Mouse (Mus musculus): ENCODE measurements around the gene Synj2bp. TPM values are rescaled to one million over a fixed set of nuclear protein-coding genes. Genes with fewer than 3 reads are reported as not detected.
"Not testable (repeated sequence)": the region's sequence is repeated elsewhere in the genome, so short reads cannot be mapped to it uniquely, and the experiment has no call there.

Synj2bp gene
- 28.6 and 29.7 TPM in 2 replicates for polyA plus RNA-seq (2014; fragmentation: Nextera tagmentation; extraction: Ambion mirVana)

DNA sequence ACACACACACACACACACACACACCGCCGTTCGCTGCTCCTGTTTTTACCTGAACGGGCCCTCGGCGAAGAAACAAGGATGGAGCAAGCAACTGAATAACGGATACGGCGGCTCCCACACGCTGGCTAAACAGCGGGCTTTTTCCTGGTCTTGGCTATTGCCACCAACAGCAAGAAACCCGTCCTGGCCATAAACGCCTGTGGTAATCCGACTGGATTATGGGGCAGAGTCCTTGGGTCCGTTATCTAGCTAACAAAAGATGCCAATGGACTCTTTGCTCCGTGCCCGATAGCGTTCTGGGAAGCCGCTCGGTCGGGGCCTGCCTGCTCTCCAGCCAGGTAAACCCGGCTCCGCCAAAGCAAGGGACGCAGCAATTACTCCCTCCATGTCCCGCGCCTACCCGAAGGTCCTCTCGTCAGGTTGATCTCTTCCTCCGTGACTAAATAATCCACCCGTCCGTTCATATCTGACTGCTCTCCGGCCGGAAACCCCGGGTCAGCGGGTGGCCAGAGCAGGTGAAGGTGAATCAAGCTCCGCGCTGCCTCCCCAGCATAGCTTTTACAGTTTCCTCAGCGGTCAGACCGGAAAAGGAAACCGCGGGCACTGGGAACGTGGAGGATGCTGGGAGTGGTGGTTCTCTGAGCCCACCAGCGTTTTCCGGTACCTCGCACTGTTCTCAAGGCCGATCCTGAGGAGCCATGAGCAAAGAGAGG is at the start of gene Synj2bp, which contains the start of gene Gm20498:
Synj2bp (minus strand) TSS at position 596 of the 713 bp plus-strand sequence.
Gm20498 (minus strand) TSS at position 590 of the 713 bp plus-strand sequence.
- H3K4me2 ChIP-seq (ENCODE audit: low read depth) = peak within 1 kb of the TSS; percentile 54
- H3K36me3 ChIP-seq (ENCODE audit: control insufficient read depth, insufficient read depth, low read length) = no peaks in the 10 kb centered on the region
- WGBS = under 1% methylated on average over 46 of the region's 46 CpGs
- peak within 1 kb of the TSS; percentile 81 for H3K9ac ChIP-seq (ENCODE audit: low read length)
- DNase-seq (ENCODE audit: low spot score) (peak; percentile 86), ATAC-seq (ENCODE audit: insufficient read depth, low FRiP score, low TSS enrichment) (peak; percentile 85)
- no peaks in the 10 kb centered on the region for H3K27me3 ChIP-seq (ENCODE audit: control insufficient read depth, insufficient read depth, low read length)
- H3K9me3 ChIP-seq (ENCODE audit: control insufficient read depth, low read length) = no peaks in the 10 kb centered on the region
- H3K4me3 ChIP-seq (ENCODE audit: low read depth, low read length) = peak within 1 kb of the TSS; percentile 81
- H3K4me1 ChIP-seq (ENCODE audit: control insufficient read depth, insufficient read depth, low read length) = no peaks in the 10 kb centered on the region; the same call in 1 of the 2 replicates
- H3K27ac ChIP-seq (ENCODE audit: low read depth, low read length) = 0 out of 2 replicates have a peak within 1 kb of the TSS, but pooled peaks have one; percentile 27

DNA sequence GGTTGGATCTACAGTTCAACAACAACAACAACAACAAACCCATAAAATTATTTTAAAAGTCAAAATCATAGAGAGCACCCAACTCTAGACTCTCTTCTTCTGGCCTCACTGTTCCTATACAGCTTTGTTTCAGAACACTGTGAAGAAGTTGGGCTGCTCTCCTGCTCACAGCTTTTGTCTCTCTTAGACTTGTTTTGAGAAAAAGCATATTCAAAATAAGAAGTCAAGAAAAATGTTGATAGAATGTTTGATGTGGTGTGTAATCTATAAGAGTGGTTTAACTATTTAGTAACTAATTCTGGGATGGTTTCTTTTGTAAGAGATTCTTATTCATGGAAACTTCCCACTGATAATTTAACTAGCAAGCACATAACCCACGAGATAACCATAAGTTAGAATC is 35.7 kb upstream of the Synj2bp start, which contains the start of gene Adam21:
Adam21 (minus strand) TSS at position 101 of the 400 bp plus-strand sequence.
- H3K9me3 ChIP-seq (ENCODE audit: control insufficient read depth, low read length) = no peaks in the 10 kb centered on the region
- 91% methylated on average over 1 of the region's 1 CpGs for WGBS
- no peaks in the 10 kb centered on the region for H3K27me3 ChIP-seq (ENCODE audit: control insufficient read depth, insufficient read depth, low read length)
- DNase-seq (ENCODE audit: low spot score) (no peak), ATAC-seq (ENCODE audit: insufficient read depth, low FRiP score, low TSS enrichment) (no peak)
- H3K9ac ChIP-seq (ENCODE audit: low read length) = no peak within 1 kb of the TSS
- no peak within 1 kb of the TSS for H3K4me3 ChIP-seq (ENCODE audit: low read depth, low read length)
- no peaks in the 10 kb centered on the region for H3K36me3 ChIP-seq (ENCODE audit: control insufficient read depth, insufficient read depth, low read length)
- no peak within 1 kb of the TSS for H3K4me2 ChIP-seq (ENCODE audit: low read depth)
- no peak within 1 kb of the TSS for H3K27ac ChIP-seq (ENCODE audit: low read depth, low read length)
- H3K4me1 ChIP-seq (ENCODE audit: control insufficient read depth, insufficient read depth, low read length) = no peaks in the 10 kb centered on the region

DNA sequence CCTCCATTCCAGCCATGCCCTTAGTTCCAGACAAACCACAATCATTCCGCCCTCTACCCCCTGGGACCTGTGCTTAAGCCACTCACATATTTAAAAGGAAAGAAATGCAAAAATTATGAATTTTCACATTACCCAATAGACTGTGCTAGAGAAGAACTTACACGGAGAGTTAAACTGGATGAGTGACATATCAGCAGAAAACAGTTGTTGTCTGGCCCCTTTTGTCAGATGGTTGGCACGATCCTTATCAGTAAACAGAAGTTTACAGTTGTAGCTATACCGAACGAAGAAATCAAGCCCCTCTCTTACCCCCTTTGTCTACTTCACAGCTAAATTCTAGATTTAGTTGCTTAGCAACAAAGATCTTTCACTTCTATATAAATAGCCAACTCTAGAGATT is 35.2 kb upstream of the Synj2bp start:
- Histone ChIP-seq H3K36me3 (ENCODE audit: control insufficient read depth, insufficient read depth, low read length) (no peaks in the 10 kb centered on the region), H3K4me2 (ENCODE audit: low read depth) (no peak overlapping the region), H3K9me3 (ENCODE audit: control insufficient read depth, low read length) (no peaks in the 10 kb centered on the region), H3K4me1 (ENCODE audit: control insufficient read depth, insufficient read depth, low read length) (no peaks in the 10 kb centered on the region), H3K27me3 (ENCODE audit: control insufficient read depth, insufficient read depth, low read length) (no peaks in the 10 kb centered on the region), H3K9ac (ENCODE audit: low read length) (no peak overlapping the region), H3K4me3 (ENCODE audit: low read depth, low read length) (no peak overlapping the region), H3K27ac (ENCODE audit: low read depth, low read length) (no peak overlapping the region)
- DNase-seq (ENCODE audit: low spot score) = no peak
- no peak for ATAC-seq (ENCODE audit: insufficient read depth, low FRiP score, low TSS enrichment)
- WGBS = 86% methylated on average over 5 of the region's 5 CpGs

DNA sequence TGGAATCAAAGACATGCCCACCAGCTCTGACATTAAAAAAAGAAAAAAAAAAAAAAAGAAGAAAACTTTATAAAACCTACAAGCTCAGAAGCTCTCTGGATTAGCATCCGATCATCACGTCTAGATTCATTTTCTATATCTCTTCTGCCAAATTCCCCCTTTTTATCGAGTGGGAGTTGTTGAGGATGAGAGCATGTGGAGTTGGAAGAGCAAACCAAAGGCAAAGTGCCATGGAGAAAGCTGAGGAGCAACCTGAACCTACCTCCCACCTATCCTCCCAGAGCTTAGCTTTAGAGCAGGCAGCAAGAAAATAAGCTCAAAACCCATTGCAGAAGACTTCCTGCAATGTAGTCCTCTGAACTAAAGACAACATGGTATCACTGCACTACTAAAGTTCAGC is 31.5 kb upstream of the Synj2bp start:
- no peaks in the 10 kb centered on the region for H3K4me1 ChIP-seq (ENCODE audit: control insufficient read depth, insufficient read depth, low read length)
- DNase-seq (ENCODE audit: low spot score) (no peak), ATAC-seq (ENCODE audit: insufficient read depth, low FRiP score, low TSS enrichment) (no peak)
- H3K9ac ChIP-seq (ENCODE audit: low read length) = no peak overlapping the region
- no peaks in the 10 kb centered on the region for H3K9me3 ChIP-seq (ENCODE audit: control insufficient read depth, low read length)
- no peak overlapping the region for H3K27ac ChIP-seq (ENCODE audit: low read depth, low read length)
- H3K4me2 ChIP-seq (ENCODE audit: low read depth) = no peak overlapping the region
- H3K27me3 ChIP-seq (ENCODE audit: control insufficient read depth, insufficient read depth, low read length) = no peaks in the 10 kb centered on the region
- WGBS = 93% methylated on average over 3 of the region's 3 CpGs
- no peaks in the 10 kb centered on the region for H3K36me3 ChIP-seq (ENCODE audit: control insufficient read depth, insufficient read depth, low read length)
- no peak overlapping the region for H3K4me3 ChIP-seq (ENCODE audit: low read depth, low read length)

DNA sequence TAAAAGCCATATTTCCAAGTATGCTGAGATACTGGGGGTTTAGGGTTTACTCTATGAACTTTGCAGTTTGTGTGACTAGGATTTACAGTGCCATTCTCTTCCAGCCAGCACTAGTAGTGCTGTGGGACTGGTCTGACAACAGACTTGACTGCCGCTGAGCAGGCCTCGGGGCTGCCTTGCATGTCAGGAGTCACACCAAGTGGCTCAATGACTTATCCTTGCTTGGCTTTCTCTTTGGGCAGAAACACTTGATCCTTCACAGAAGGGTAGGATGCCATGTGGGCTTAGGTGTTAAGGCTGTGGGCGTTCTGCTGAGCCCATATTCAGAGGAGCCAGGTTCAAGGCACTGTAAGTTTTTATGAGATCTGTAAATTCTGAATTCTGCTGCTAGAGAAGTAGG is 16.6 kb upstream of the Synj2bp start:
- Histone ChIP-seq H3K9me3 (ENCODE audit: control insufficient read depth, low read length) (no peaks in the 10 kb centered on the region), H3K36me3 (ENCODE audit: control insufficient read depth, insufficient read depth, low read length) (no peaks in the 10 kb centered on the region), H3K4me3 (ENCODE audit: low read depth, low read length) (no peak overlapping the region), H3K27me3 (ENCODE audit: control insufficient read depth, insufficient read depth, low read length) (no peaks in the 10 kb centered on the region), H3K27ac (ENCODE audit: low read depth, low read length) (no peak overlapping the region), H3K4me2 (ENCODE audit: low read depth) (no peak overlapping the region), H3K9ac (ENCODE audit: low read length) (no peak overlapping the region), H3K4me1 (ENCODE audit: control insufficient read depth, insufficient read depth, low read length) (no peaks in the 10 kb centered on the region)
- ATAC-seq (ENCODE audit: insufficient read depth, low FRiP score, low TSS enrichment) (no peak), DNase-seq (ENCODE audit: low spot score) (no peak)
- WGBS = 81% methylated on average over 3 of the region's 3 CpGs

DNA sequence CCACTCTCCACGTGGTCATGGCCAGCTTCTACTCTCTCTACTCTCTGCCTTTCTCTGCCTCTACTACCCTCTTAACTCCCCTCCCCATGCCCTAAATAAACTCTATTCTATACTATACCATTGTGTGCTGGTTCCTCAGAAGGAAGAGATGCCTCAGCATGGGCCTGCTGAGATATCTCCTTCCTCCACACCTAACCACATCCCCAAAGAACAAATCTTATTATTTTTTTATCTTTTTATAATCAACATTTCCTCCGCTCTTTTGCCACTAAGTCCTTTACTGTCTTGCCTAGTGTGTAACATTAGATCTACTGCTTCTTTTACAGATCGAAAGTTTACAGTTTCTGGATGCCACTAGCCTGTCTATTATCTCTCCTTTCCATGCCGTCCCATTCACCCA is 14.5 kb upstream of the Synj2bp start:
- no peak overlapping the region for H3K4me2 ChIP-seq (ENCODE audit: low read depth)
- no peak overlapping the region for H3K27ac ChIP-seq (ENCODE audit: low read depth, low read length)
- DNase-seq (ENCODE audit: low spot score) (no peak), ATAC-seq (ENCODE audit: insufficient read depth, low FRiP score, low TSS enrichment) (no peak)
- no peaks in the 10 kb centered on the region for H3K9me3 ChIP-seq (ENCODE audit: control insufficient read depth, low read length)
- H3K4me3 ChIP-seq (ENCODE audit: low read depth, low read length) = no peak overlapping the region
- H3K36me3 ChIP-seq (ENCODE audit: control insufficient read depth, insufficient read depth, low read length) = no peaks in the 10 kb centered on the region
- WGBS = 72% methylated on average over 4 of the region's 4 CpGs
- no peaks in the 10 kb centered on the region for H3K27me3 ChIP-seq (ENCODE audit: control insufficient read depth, insufficient read depth, low read length)
- no peak overlapping the region for H3K9ac ChIP-seq (ENCODE audit: low read length)
- H3K4me1 ChIP-seq (ENCODE audit: control insufficient read depth, insufficient read depth, low read length) = no peaks in the 10 kb centered on the region

DNA sequence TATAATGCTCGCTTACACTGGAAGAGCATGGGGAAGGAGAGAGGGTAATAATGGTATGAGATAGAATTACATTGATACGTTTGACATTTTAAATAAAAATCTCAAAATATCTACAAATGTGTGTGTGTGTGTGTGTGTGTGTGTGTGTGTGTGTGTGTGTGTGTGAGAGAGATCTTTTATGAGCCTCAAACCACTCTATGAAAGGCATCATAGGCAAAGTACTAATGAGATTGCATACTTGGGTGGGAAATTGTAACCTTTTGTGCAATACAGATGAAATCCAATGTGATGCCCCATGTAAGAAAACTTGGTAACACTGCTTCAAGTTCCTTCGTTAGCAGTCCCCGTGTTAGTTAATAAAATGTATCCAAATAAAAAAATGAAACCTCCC is 313 bp upstream of the Synj2bp start:
- DNase-seq (ENCODE audit: low spot score) (no peak), ATAC-seq (ENCODE audit: insufficient read depth, low FRiP score, low TSS enrichment) (0 out of 2 replicates have a peak, but pooled peaks have one; percentile 13)
- Histone ChIP-seq H3K9me3 (ENCODE audit: control insufficient read depth, low read length) (no peaks in the 10 kb centered on the region), H3K4me1 (ENCODE audit: control insufficient read depth, insufficient read depth, low read length) (no peaks in the 10 kb centered on the region; the same call in 1 of the 2 replicates), H3K27ac (ENCODE audit: low read depth, low read length) (0 out of 2 replicates have a peak overlapping the region, but pooled peaks have one; percentile 27), H3K4me2 (ENCODE audit: low read depth) (peak overlapping the region; percentile 54), H3K27me3 (ENCODE audit: control insufficient read depth, insufficient read depth, low read length) (no peaks in the 10 kb centered on the region), H3K4me3 (ENCODE audit: low read depth, low read length) (peak overlapping the region; percentile 81), H3K9ac (ENCODE audit: low read length) (peak overlapping the region; percentile 81), H3K36me3 (ENCODE audit: control insufficient read depth, insufficient read depth, low read length) (no peaks in the 10 kb centered on the region)
- 40% methylated on average over 4 of the region's 4 CpGs for WGBS

DNA sequence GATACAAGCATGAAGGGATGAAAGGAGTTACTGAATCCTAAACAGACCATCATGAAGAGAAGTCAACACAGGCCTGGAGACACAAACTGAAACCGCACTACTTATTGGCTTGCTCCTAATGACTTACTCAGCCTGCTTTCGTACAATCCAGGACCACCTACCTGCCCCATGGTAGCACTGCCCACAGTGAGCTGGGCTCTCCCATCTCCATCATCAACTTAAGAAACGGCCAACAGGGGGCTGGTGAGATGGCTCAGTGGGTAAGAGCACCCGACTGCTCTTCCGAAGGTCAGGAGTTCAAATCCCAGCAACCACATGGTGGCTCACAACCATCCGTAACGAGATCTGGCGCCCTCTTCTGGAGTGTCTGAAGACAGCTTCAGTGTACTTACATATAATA is 2.1 kb downstream of the Synj2bp start:
- not testable (repeated sequence) for H3K9me3 ChIP-seq (ENCODE audit: control insufficient read depth, low read length); DNase-seq (ENCODE audit: low spot score); H3K36me3 ChIP-seq (ENCODE audit: control insufficient read depth, insufficient read depth, low read length); H3K27me3 ChIP-seq (ENCODE audit: control insufficient read depth, insufficient read depth, low read length); H3K27ac ChIP-seq (ENCODE audit: low read depth, low read length); H3K4me3 ChIP-seq (ENCODE audit: low read depth, low read length); H3K4me1 ChIP-seq (ENCODE audit: control insufficient read depth, insufficient read depth, low read length); H3K4me2 ChIP-seq (ENCODE audit: low read depth); H3K9ac ChIP-seq (ENCODE audit: low read length); ATAC-seq (ENCODE audit: insufficient read depth, low FRiP score, low TSS enrichment)
- 82% methylated on average over 5 of the region's 8 CpGs for WGBS

DNA sequence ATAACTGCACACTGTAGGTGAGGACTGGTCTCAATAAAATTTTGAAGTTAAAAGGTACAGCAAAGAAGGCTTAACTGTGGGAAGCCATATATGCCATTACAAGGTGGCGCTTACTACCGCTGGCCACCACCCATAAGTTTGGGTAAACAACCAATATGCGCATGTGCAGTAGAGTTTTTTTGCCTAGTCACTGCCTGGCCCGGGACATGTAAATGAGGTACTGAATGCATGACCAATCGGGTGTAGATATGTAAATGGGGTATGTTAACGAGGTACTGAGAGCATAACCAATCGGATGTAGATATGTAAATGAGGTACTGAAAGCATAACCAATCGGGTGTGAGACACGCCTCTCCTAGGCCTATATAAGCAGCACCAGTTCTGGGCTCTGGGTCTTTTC is 35.8 kb downstream of the Synj2bp start:
- 95% methylated on average over 9 of the region's 9 CpGs for WGBS
- H3K4me2 ChIP-seq (ENCODE audit: low read depth); H3K36me3 ChIP-seq (ENCODE audit: control insufficient read depth, insufficient read depth, low read length); H3K4me3 ChIP-seq (ENCODE audit: low read depth, low read length); H3K27ac ChIP-seq (ENCODE audit: low read depth, low read length); H3K4me1 ChIP-seq (ENCODE audit: control insufficient read depth, insufficient read depth, low read length); H3K27me3 ChIP-seq (ENCODE audit: control insufficient read depth, insufficient read depth, low read length); H3K9ac ChIP-seq (ENCODE audit: low read length); H3K9me3 ChIP-seq (ENCODE audit: control insufficient read depth, low read length); ATAC-seq (ENCODE audit: insufficient read depth, low FRiP score, low TSS enrichment); DNase-seq (ENCODE audit: low spot score): not testable (repeated sequence)
